Mouse (Mus musculus): ENCODE measurements around the gene Phactr2.

DNA sequence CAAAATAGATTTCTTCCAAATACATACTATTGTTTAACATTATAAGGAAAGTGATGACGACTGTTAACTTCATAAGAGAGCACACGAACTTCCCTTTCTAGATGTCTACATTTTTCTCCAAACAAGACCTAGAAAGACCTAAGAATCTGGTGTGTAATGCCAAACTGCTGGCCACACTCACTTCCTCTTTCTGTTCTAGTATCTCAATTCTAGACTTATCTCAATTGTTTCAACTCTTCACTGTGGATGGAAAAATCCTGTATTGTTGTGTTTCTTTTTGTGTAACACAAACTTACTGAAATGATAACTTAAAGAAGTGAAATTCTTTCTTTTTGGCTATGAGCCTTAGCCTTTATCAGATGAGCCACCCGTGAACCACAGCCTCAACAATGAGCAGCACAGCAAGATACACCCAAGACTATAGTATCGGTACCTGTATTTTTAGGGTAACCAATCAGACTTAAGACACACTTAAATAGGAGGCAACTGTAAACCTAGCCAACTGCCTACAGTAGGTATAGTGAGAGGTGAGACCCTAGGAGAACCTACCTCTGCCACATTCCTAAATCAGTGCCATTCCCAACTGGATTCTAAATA lies 289.9 kb downstream of the Phactr2 start:
- TF ChIP-seq CTCF (conservative IDR thresholded peaks at IDR 0.05; ENCODE audit: insufficient read depth, insufficient read length, low read depth, low read length): no peak
- no peak for TF ChIP-seq POLR2A (IDR thresholded peaks at IDR 0.05; ENCODE audit: low read depth, low read length)

Data from kidney, adult 2 months (tissue).